Mouse (Mus musculus): ENCODE data around the gene Ksr2.
"Not testable (repeated sequence)": the region's sequence is repeated elsewhere in the genome, so short reads cannot be mapped to it uniquely, and the experiment has no call there.

Gene Ksr2

DNA sequence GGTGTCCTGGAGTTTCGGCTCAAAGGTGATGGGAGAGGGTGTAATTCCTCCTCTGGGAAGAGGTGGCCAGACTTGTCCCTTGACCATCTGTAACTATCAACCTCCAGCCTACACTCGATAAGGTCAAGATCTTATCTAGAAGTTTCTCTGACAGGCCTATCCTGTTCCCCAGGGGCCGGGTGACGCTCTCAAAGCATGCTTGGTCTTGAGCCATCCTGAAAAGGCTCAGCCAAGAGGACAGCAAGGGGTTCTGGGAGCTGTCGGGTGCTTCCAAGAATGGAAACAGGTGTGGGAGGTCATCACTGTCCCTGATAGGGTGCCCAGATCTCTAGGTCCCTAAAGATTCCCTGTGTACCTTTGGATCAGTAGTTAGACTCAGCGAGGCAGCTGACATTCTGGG lies 4.4 kb upstream of the Ksr2 start:
- DNase-seq: no peak

GRCm38 (mm10) chr5:117414611-117415010 lies 811 bp downstream of the Ksr2 start:
- no peak for DNase-seq

DNA sequence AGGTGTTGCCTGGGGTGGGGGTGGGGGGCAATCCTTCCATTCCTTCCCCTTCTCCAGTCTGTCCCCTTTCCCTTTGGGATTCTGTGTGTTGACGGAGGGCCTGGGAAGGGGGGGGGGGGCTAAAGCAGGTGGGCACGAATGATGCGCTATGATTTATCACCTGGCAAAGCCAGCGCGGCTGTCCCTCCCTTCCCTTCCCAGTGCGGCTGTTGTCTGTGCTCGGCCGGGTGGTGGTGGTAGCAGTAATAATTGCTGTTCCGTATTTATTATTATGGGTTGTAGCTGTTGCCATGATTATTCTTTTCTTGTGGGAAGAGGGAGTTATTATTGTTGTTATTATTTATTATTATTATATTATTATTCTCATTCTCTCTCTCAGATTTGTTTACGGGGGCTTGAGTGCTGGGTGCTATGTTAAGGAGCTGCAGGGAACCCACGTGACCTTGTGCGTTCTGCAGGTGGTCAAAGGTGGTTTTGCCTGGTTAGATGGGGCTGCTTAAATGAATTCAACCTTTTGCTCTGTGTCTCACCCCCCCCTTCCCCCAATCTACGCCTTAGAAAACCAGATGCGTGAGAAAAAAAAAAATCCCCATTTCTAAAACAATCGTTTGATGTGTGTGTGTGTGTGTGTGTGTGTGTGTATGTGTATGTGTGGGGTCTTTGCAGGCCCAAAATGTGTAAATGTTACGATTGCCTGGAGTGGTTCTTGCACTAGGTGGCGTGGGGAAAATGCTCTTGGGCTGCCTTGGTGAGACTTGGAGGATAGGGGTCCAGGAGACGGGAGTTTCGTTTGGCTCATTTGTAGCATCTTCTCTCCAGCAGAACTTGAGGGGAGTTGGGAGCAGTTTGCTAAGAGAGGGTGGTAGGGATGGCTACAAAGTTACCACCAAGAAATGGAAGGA lies 1.5 kb downstream of the Ksr2 start:
- DNase-seq: no peak

- DNase-seq: no peak
Measured at GRCm38 (mm10) chr5:117417442-117417841, 3.6 kb downstream of the Ksr2 start.

DNA sequence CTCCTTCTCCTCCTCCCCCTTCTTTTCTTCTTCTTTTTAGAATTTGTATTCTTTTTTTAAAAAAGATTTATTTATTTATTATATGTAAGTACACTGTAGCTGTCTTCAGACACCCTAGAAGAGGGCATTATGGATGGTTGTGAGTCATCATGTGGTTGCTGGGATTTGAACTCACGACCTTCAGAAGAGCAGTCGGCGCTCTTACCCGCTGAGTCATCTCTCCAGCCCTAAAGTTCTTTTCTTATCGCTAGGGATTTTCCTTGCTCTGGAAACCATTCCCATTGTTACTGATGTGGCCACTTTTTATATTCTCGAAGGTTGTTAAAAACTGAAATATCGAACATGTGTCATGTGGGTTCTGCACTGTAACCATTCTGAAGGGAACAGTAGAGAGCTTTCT lies 19.7 kb downstream of the Ksr2 start:
- not testable (repeated sequence) for DNase-seq

- no peak for DNase-seq
Measured at GRCm38 (mm10) chr5:117440261-117440660, 26.5 kb downstream of the Ksr2 start.

DNA sequence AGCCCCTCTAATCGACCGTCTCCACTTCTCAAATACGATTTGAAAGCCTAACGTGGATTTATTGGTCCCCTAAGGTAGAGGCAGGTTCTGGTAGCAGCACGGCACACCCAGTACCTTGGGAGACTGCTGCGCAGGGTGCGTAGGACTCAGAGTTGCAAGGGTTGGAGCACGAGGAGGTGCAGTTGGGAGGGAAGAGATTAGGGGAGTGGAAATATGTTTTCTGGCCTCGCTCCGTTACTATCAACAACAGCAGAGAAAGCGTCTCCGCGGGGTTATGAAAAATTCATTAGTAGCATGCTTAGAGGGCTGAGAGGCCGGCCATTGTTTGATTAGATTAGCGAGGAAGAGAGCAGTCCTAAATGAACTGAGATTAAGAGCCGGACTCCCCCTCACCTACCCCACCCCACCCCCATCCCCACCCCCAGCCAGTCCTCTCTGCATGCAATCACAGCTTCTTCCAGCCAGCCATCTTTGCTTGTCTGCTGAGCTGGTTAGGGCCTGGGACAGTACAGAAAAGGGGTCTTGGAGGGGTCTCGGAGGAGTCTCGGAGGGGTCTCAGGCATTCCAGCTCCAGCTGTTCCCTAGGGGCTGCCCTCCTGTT lies 27.5 kb downstream of the Ksr2 start:
- DNase-seq: no peak

DNA sequence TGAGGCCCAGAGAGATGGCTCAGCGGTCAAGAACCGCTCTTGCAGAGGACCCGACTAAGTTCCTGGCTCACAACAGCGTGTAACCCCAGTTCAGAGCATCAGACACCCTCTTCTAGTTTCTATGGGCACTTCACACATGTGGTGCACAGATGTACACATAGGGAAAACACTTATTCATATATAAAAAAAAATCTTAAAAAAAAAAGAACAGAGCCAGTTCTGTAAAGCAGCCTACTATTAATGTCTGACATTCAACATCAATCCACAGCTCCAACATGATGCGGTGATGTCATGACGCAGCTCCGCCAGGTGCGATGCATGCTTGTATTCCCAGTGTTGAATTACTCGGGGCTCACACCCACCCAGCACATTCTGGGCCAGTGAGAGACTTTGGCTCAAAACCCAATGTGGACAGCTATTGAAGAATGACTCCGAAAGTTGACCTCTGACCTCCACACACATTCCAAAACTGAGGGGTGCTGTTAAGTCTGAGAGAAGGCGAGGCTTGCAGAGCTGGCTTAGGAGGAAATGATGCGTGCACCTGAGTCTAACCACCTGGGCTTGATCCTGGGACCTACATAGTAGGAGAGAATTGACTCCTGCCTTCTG lies 28.5 kb downstream of the Ksr2 start:
- DNase-seq: no peak

- no peak for DNase-seq
Measured at GRCm38 (mm10) chr5:117443141-117443540, 29.3 kb downstream of the Ksr2 start.

DNA sequence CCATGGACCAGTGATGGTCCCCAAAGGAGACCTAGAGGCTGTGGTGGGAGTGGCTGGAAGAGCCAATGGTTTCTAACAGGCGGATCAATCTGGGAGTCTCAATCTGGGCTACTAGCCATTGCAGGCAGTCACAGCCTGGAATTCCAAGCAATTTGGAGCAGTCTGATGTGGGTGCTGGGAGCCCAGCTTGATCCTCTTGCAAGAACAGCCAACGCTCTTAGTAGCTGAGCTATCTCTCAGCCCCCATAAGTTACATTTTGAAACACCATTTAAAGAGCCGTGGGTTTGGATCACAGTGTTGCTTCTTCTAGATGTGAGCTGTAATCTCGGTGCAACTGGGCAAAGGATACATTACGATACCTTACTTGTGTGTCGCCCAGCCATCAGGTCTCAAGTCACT lies 30.1 kb downstream of the Ksr2 start:
- DNase-seq: no peak

DNA sequence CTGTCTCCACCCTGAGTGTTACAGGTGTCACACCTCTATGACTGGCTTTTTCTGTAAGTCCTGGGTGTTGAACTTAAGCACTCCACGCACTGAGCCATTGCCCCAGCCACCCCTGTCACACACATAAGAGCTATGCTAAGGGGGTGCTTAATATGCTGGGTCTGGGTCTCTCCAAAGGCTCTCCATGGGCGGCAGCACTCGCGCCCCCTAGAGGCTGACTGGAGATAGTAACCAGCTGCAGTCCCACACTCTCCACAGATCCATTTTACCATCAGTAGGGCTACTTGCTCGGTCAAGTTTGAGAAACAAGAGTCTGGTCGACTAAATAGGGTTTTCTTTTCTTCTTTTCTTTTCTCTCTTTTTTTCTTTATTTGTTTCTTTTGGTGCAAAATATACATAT lies 33.9 kb downstream of the Ksr2 start:
- DNase-seq: peak; percentile 53

DNA sequence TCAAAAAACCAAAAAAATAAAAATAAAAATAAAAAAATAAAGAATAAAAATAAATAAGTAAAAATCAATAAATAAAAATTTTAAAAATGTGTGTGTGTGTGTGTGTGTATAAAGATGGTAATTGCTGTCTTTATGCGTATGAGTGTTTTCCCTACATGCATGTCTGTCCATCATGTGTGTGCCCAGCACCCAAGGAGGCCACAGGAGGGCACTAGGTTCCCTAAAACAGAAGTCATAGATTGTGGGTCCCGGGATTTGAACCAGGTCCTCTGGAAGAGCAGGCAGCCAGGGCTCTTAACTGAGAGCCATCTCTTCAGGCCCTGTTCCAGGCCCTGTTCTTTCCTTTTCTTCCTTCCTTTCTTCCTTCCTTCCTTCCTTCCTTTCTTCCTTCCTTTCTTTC lies 38.2 kb downstream of the Ksr2 start:
- no peak for DNase-seq

- no peak for DNase-seq
Measured at GRCm38 (mm10) chr5:117455546-117455945, 41.7 kb downstream of the Ksr2 start.

DNA sequence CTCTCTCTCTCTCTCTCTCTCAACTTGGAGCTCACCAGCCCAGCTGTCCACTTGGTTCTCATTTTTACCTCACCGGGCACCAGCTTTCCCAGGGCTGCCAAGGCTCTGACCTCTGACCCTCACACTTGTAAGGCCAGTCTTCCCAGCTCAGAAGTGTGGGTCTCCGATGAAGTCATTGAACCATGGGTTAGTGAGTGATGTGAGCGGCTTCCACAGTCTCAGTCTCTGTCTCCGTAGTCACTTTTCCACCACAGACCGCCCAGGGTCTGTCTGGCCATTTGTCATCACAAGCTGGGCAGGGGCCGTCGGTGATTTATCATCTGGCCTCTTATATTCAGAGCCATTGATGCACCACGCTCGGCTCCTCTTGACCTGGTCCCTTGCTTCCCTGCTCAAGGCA lies 43.3 kb downstream of the Ksr2 start:
- DNase-seq: no peak

- DNase-seq: no peak
Measured at GRCm38 (mm10) chr5:117457583-117457982, 43.8 kb downstream of the Ksr2 start.

GRCm38 (mm10) chr5:117458899-117459298 lies 45.1 kb downstream of the Ksr2 start:
- no peak for DNase-seq

GRCm38 (mm10) chr5:117460261-117460660 lies 46.5 kb downstream of the Ksr2 start:
- no peak for DNase-seq

DNA sequence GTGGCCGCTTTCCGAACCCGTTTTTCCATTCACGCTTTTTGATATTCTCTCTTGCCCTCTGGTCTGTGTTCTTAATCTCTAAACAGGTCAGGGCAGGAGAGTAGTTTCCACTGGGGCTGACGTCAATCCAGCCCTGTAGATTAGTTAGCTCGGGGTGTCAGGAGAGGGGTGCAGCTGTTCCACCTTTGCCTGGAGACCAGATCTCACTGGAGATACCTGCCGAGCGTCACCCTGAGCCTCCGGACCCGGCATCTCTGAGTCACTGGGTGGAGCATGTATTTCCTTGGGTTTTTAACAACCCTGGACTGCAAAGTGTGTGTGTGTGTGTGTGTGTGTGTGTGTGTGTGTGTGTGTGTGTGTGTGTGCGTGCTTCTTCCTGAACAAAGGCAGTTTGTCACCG lies 53.3 kb downstream of the Ksr2 start:
- DNase-seq: no peak

GRCm38 (mm10) chr5:117468961-117469360 lies 55.2 kb downstream of the Ksr2 start:
- no peak for DNase-seq

DNA sequence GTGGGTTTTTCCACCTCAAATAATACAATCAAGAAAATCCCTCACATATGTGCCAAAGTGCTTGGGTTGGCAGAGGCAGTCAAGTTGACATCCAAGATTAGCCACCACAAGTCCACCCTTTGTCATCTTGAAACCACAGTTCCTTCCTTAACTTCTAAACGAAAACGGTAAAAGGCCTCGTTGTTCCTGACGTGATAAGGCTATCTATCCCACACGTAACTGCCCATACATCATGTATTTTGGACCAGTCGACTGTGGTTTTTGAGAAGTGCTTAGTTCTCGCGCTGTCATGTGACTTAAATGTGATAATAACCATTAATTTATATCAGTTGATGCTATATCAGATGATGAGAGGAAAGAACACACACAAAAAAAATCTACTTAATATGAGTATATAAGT lies 55.8 kb downstream of the Ksr2 start:
- no peak for DNase-seq

DNA sequence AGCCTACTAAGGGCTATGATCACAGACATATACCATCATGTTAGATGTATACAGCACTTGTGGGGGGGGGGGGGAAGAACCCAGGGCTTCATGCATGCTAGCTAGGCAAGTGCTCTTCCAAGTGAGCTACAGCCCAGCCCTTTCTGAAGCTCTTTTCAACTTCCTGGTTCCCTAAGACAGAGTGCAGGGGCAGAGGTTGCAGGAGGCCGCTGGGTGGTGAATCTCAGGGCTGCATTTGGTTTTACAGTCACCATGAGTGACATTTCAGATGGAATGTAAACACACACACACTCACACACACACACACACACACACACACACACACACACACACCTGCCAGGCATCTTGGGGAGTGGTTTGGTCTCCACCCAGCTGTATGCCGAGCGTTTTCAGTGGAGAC lies 67.4 kb downstream of the Ksr2 start:
- no peak for DNase-seq

DNA sequence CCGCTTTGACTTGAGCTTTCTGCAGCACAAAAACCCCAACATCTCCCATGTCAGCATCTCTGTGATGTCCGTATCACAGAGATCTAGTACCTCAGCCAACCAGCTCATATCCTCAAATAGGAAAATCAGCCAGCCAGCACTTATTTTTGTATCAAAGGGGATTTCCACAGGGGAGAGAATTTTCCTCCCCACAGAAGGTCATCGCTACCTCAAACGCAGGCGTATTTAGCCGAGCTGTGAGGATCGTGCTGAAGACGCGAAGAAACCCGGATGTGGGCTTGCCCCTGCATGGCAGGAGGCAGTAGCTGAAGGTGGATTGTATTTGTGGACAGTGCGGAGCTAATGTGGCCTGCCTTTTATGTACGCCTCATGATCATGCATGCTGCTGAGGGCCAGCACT lies 67.8 kb downstream of the Ksr2 start:
- no peak for DNase-seq

DNA sequence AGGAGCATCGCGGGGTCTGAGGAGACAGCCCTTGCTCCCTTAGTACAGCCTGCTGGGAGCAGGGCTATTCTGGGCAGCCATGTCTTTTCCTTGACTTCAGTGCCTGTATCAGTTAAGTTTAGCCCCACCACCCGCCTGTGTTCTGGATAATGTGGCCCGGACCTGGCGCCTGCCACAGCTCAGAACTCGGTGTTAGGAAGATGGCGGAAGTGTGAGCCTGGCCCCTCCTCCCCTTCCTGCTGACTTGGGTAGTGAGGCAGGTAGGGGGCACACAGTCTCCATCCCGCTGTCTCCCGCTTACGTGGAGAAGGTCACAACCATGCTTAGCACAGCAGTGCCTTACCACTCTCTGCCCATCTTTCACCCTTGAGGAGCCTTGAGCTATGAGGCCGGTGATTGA lies 68.2 kb downstream of the Ksr2 start:
- DNase-seq: no peak

GRCm38 (mm10) chr5:117485411-117485810 lies 71.6 kb downstream of the Ksr2 start:
- DNase-seq: no peak

Measured in thymus, postnatal 4 days (tissue).